Mouse (Mus musculus) 416B (cell line): ENCODE measurements around the gene Ip6k3.

Source experiments
- DNase-seq: peaks from one replicate; pipeline ENCODE4 v3.0.0; 2011; ENCODE audit warnings: low read depth

Ip6k3 gene

GRCm38 (mm10) chr17:27123103-27123502 lies 44.5 kb downstream of the Ip6k3 start:
- DNase-seq, result no peak

GRCm38 (mm10) chr17:27122701-27123100 lies 44.9 kb downstream of the Ip6k3 start:
- DNase-seq, result no peak

GRCm38 (mm10) chr17:27121781-27122180 lies 45.8 kb downstream of the Ip6k3 start:
- DNase-seq, result no peak

GRCm38 (mm10) chr17:27121266-27121665 lies 46.3 kb downstream of the Ip6k3 start:
- no peak for DNase-seq

- no peak for DNase-seq
Observed at GRCm38 (mm10) chr17:27120561-27121024, 47.0 kb downstream of the Ip6k3 start.

- DNase-seq, result no peak
Observed at GRCm38 (mm10) chr17:27119954-27120353, 47.6 kb downstream of the Ip6k3 start.

- DNase-seq, result no peak
Observed at GRCm38 (mm10) chr17:27119540-27119895, 48.1 kb downstream of the Ip6k3 start.

- peak; percentile 37 for DNase-seq
Observed at GRCm38 (mm10) chr17:27118676-27119539, 48.7 kb downstream of the Ip6k3 start.

- no peak for DNase-seq
Observed at GRCm38 (mm10) chr17:27110072-27110471, 57.5 kb downstream of the Ip6k3 start.

GRCm38 (mm10) chr17:27107936-27108335 lies 59.7 kb downstream of the Ip6k3 start:
- DNase-seq, result no peak

GRCm38 (mm10) chr17:27106745-27107144 lies 60.9 kb downstream of the Ip6k3 start:
- DNase-seq, result peak; percentile 76

GRCm38 (mm10) chr17:27105698-27106470 lies 61.7 kb downstream of the Ip6k3 start:
- DNase-seq, result peak; percentile 80

- DNase-seq, result no peak
Observed at GRCm38 (mm10) chr17:27101675-27102074, 65.9 kb downstream of the Ip6k3 start.

- DNase-seq, result peak; percentile 25
Observed at GRCm38 (mm10) chr17:27095690-27096089, 71.9 kb downstream of the Ip6k3 start.
